Mouse (Mus musculus): ENCODE results near the gene Comp. TPM values are rescaled to one million over a fixed set of nuclear protein-coding genes. Genes with fewer than 3 reads are reported as not detected.
A peak's percentile ranks its signal among the peaks of the same experiment; 100 is the strongest.

The Comp gene
- not detected in 2 replicates for total RNA-seq (2015; ENCODE audit: low replicate concordance)
- total RNA-seq (2017; ENCODE audit: low replicate concordance) = 0.43 TPM in 1 of 2 replicates, not detected in the other

GRCm38 (mm10) chr8:70373397-70374317, at the start of gene Comp:
Gene Comp, plus strand, starts transcription at chr8:70373558.
- ATAC-seq (replicated peaks; ENCODE audit: low FRiP score, poor library complexity, severe bottlenecking) = no peak

GRCm38 (mm10) chr8:70323716-70324115, 49.6 kb upstream of the Comp start:
- ATAC-seq (replicated peaks; ENCODE audit: low FRiP score, poor library complexity, severe bottlenecking) = no peak

- peak; percentile 87 for ATAC-seq (replicated peaks; ENCODE audit: low FRiP score, poor library complexity, severe bottlenecking)
These were observed 45.8 kb upstream of the Comp start for GRCm38 (mm10) chr8:70327512-70327911.

- ATAC-seq (replicated peaks; ENCODE audit: low FRiP score, poor library complexity, severe bottlenecking) = no peak
These were observed 44.1 kb upstream of the Comp start, which contains the start of gene Gdf1 for GRCm38 (mm10) chr8:70329124-70329834. Gene Gdf1, plus strand, starts transcription at chr8:70329817.

GRCm38 (mm10) chr8:70329835-70330740, 43.3 kb upstream of the Comp start:
- ATAC-seq (replicated peaks; ENCODE audit: low FRiP score, poor library complexity, severe bottlenecking) = no peak

GRCm38 (mm10) chr8:70330741-70331364, 42.5 kb upstream of the Comp start:
- no peak for ATAC-seq (replicated peaks; ENCODE audit: low FRiP score, poor library complexity, severe bottlenecking)

- ATAC-seq (replicated peaks; ENCODE audit: low FRiP score, poor library complexity, severe bottlenecking) = no peak
These were observed 41.8 kb upstream of the Comp start for GRCm38 (mm10) chr8:70331526-70331925.

GRCm38 (mm10) chr8:70332070-70332877, 41.1 kb upstream of the Comp start:
- no peak for ATAC-seq (replicated peaks; ENCODE audit: low FRiP score, poor library complexity, severe bottlenecking)

- no peak for ATAC-seq (replicated peaks; ENCODE audit: low FRiP score, poor library complexity, severe bottlenecking)
These were observed 40.5 kb upstream of the Comp start for GRCm38 (mm10) chr8:70332878-70333202.

- ATAC-seq (replicated peaks; ENCODE audit: low FRiP score, poor library complexity, severe bottlenecking) = no peak
These were observed 34.4 kb upstream of the Comp start for GRCm38 (mm10) chr8:70338931-70339330.

- no peak for ATAC-seq (replicated peaks; ENCODE audit: low FRiP score, poor library complexity, severe bottlenecking)
These were observed 32.7 kb upstream of the Comp start for GRCm38 (mm10) chr8:70340659-70341058.

- ATAC-seq (replicated peaks; ENCODE audit: low FRiP score, poor library complexity, severe bottlenecking) = no peak
These were observed 31.4 kb upstream of the Comp start for GRCm38 (mm10) chr8:70342007-70342406.

GRCm38 (mm10) chr8:70343076-70343475, 30.3 kb upstream of the Comp start:
- no peak for ATAC-seq (replicated peaks; ENCODE audit: low FRiP score, poor library complexity, severe bottlenecking)

- ATAC-seq (replicated peaks; ENCODE audit: low FRiP score, poor library complexity, severe bottlenecking) = 0 out of 2 replicates have a peak, but pooled peaks have one; percentile 31
These were observed 29.7 kb upstream of the Comp start for GRCm38 (mm10) chr8:70343696-70344095.

- ATAC-seq (replicated peaks; ENCODE audit: low FRiP score, poor library complexity, severe bottlenecking) = no peak
These were observed 29.1 kb upstream of the Comp start for GRCm38 (mm10) chr8:70344279-70344678.

GRCm38 (mm10) chr8:70347443-70347842, 25.9 kb upstream of the Comp start:
- no peak for ATAC-seq (replicated peaks; ENCODE audit: low FRiP score, poor library complexity, severe bottlenecking)

- ATAC-seq (replicated peaks; ENCODE audit: low FRiP score, poor library complexity, severe bottlenecking) = no peak
These were observed 25.4 kb upstream of the Comp start for GRCm38 (mm10) chr8:70347860-70348420.

Measured in erythroblast, adult 5-6 weeks (primary cell).